Mouse (Mus musculus) gastrocnemius, adult 2 months (tissue): ENCODE measurements around the gene C3ar1. TPM values are rescaled to one million over a fixed set of nuclear protein-coding genes. Genes with fewer than 3 reads are reported as not detected.

Experiments used
- DNase-seq: peaks from one replicate; pipeline ENCODE4 v3.0.0; 2022
- H3K27ac ChIP-seq: fragments of 200-600 bp; 2 replicates; pipeline ENCODE4 v1.8.1; 2022; ENCODE audit warnings: mild to moderate bottlenecking
- H3K4me3 ChIP-seq: fragments of 200-600 bp; 2 replicates; pipeline ENCODE4 v1.8.1; 2022; ENCODE audit warnings: mild to moderate bottlenecking, moderate library complexity
- CTCF ChIP-seq: fragments of 200-600 bp; IDR thresholded peaks from 2 replicates; pipeline ENCODE4 v1.8.1; 2022; ENCODE audit warnings: antibody characterized with exemption, mild to moderate bottlenecking, moderate library complexity
- intact Hi-C: fragments of 180-260 bp; cut with DNase I; formaldehyde crosslinking; loops from one replicate; pipeline ENCODE4 v1.15.1; 2025
- long read RNA-seq, 2 experiments: library from polyadenylated mRNA; stranded (forward); transcript quantifications; one replicate each; pipeline ENCODE4 v2.0.0; 2021
- total RNA-seq, 2 experiments: library from RNA; stranded (reverse); gene quantifications; 2 replicates each; pipeline ENCODE4 v1.2.3; 2021

The C3ar1 gene
- total RNA-seq = under 1 TPM; 0.41 to 0.67 TPM
- long read RNA-seq, experiment 1, full-length matches to known transcripts = 1 of 1 reads
- long read RNA-seq, experiment 1, partial matches to known transcripts = 0 of 1 reads
- long read RNA-seq, experiment 1, other reads (novel, unspliced or antisense) = 0 of 1 reads
- long read RNA-seq, experiment 2 = 0 reads

- intact Hi-C loops = no loop called here
- DNase-seq = no peak
- TF ChIP-seq CTCF = no peak
- H3K4me3 ChIP-seq = peak within 1 kb of the TSS; percentile 23; the same call in 1 of the 2 replicates
- H3K27ac ChIP-seq = no peak within 1 kb of the TSS
Observed at GRCm38 (mm10) chr6:122855955-122856354, at the start of gene C3ar1. Gene C3ar1, minus strand, starts transcription at chr6:122856161.

GRCm38 (mm10) chr6:122892442-122893049 lies 36.6 kb upstream of the C3ar1 start:
- DNase-seq = peak; percentile 53
- TF ChIP-seq CTCF = peak; percentile 82
- no peak overlapping the region for H3K27ac ChIP-seq
- intact Hi-C loops = no loop called here
- H3K4me3 ChIP-seq = no peak overlapping the region

GRCm38 (mm10) chr6:122889599-122889998 lies 33.6 kb upstream of the C3ar1 start:
- no peak overlapping the region for H3K4me3 ChIP-seq
- no peak for DNase-seq
- H3K27ac ChIP-seq = no peak overlapping the region
- no peak for TF ChIP-seq CTCF
- intact Hi-C loops = no loop called here

GRCm38 (mm10) chr6:122883603-122884002 lies 27.6 kb upstream of the C3ar1 start:
- TF ChIP-seq CTCF = no peak
- no peak overlapping the region for H3K4me3 ChIP-seq
- no peak for DNase-seq
- intact Hi-C loops = no loop called here
- no peak overlapping the region for H3K27ac ChIP-seq

- no peak for TF ChIP-seq CTCF
- intact Hi-C loops = no loop called here
- H3K4me3 ChIP-seq = no peak overlapping the region
- no peak overlapping the region for H3K27ac ChIP-seq
- DNase-seq = no peak
Observed at GRCm38 (mm10) chr6:122881287-122881686, 25.3 kb upstream of the C3ar1 start.

- intact Hi-C loops = no loop called here
- no peak for TF ChIP-seq CTCF
- no peak for DNase-seq
Observed at GRCm38 (mm10) chr6:122879781-122880505, 24.0 kb upstream of the C3ar1 start.

GRCm38 (mm10) chr6:122879141-122879735 lies 23.3 kb upstream of the C3ar1 start:
- Histone ChIP-seq H3K4me3 (no peak overlapping the region), H3K27ac (no peak overlapping the region)
- no peak for TF ChIP-seq CTCF
- intact Hi-C loops = no loop called here
- DNase-seq = no peak

More at GRCm38 (mm10) chr6:122879781-122880505, 24.0 kb upstream of the C3ar1 start:
- Histone ChIP-seq H3K4me3 (no peak overlapping the region), H3K27ac (no peak overlapping the region)

GRCm38 (mm10) chr6:122874720-122875389 lies 18.9 kb upstream of the C3ar1 start:
- intact Hi-C loops = loop anchor here (2.0 to 5.0 kb wide), 3 partner anchors 48 to 73 kb away; partner anchors contain the start of gene Slc2a3
- TF ChIP-seq CTCF = no peak
- no peak for DNase-seq
- Histone ChIP-seq H3K4me3 (peak overlapping the region; percentile 93), H3K27ac (peak overlapping the region; percentile 95)

- DNase-seq = peak; percentile 98
- peak within 1 kb of the TSS; percentile 95 for H3K27ac ChIP-seq
- H3K4me3 ChIP-seq = peak within 1 kb of the TSS; percentile 93
- TF ChIP-seq CTCF = peak; percentile 88
- intact Hi-C loops = loop anchor here (2.0 to 5.0 kb wide), 3 partner anchors 47 to 72 kb away; partner anchors contain the start of gene Slc2a3
Observed at GRCm38 (mm10) chr6:122873871-122874719, 18.1 kb upstream of the C3ar1 start, which contains the start of gene Necap1. Gene Necap1, plus strand, starts transcription at chr6:122874474.

GRCm38 (mm10) chr6:122872800-122873199 lies 16.8 kb upstream of the C3ar1 start:
- TF ChIP-seq CTCF = no peak
- DNase-seq = no peak
- Histone ChIP-seq H3K27ac (0 out of 2 replicates have a peak overlapping the region, but pooled peaks have one; percentile 29), H3K4me3 (no peak overlapping the region)
- intact Hi-C loops = loop anchor here (5.0 kb wide), 2 partner anchors 45 to 70 kb away; partner anchors contain the start of gene Slc2a3

- no peak for DNase-seq
- no peak overlapping the region for H3K27ac ChIP-seq
- intact Hi-C loops = loop anchor here (5.0 kb wide), 2 partner anchors 43 to 68 kb away; partner anchors contain the start of gene Slc2a3
- no peak for TF ChIP-seq CTCF
- no peak overlapping the region for H3K4me3 ChIP-seq
Observed at GRCm38 (mm10) chr6:122869846-122870245, 13.9 kb upstream of the C3ar1 start.
